Mouse (Mus musculus) cerebellum, adult 2 months (tissue): Measurements from ENCODE around the gene 4933430I17Rik.

ENCODE experiments used
- CTCF ChIP-seq: fragments of 200-500 bp; IDR thresholded peaks from 2 replicates; pipeline ENCODE4 v1.5.1; 2011; ENCODE audit warnings: low read depth, mild to moderate bottlenecking, control low read depth, low read length, moderate library complexity, borderline replicate concordance; ENCODE audit not compliant: insufficient read depth
- POLR2A ChIP-seq: fragments of 200-500 bp; IDR thresholded peaks from 2 replicates; pipeline ENCODE4 v1.6.1; 2011; ENCODE audit warnings: low read length, control low read depth, borderline replicate concordance; ENCODE audit not compliant: insufficient read depth

DNA sequence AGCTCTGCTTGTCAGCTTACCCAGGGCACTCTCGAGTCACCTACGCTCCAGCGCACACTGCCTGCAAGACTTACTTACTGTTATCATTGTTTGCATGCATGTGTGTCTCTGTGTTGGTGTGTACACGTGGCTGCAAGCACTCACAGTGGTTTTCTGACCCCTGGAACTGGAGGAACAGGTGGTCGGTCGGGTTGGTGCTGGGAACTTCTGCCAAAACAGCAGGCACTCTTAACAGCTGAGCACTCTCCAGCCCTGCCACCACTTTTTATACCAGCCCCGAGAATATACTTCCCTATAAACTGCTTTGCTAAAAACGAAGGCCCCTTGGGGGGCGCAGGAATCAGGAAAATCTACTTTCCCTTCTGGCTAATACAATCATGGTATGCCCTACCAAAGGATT, 30.9 kb upstream of the 4933430I17Rik start:
- no peak for TF ChIP-seq CTCF
- no peak for TF ChIP-seq POLR2A
